In genomic region chr16:8777202-8777601, GRCm38 (mm10) we compare ENCODE assay signal across 21 mouse cellular contexts. TPM values are rescaled to one million over a fixed set of nuclear protein-coding genes. Genes with fewer than 3 reads are reported as not detected.
DNase-seq lines count a peak whose midpoint lies in the region; TF ChIP-seq lines count a peak whose summit lies in the region.
"Had no signal": no experiment of that assay in that cellular context is flagged by ENCODE, and none has a peak within 500 bp of the region (broad histone marks: within the 10 kb centered on the region; RNA-seq: fewer than 3 reads in every experiment).

No protein-coding gene starts in this region.

- no peak for TF ChIP-seq CTCF in ES-Bruce4 (IDR thresholded peaks at IDR 0.05; ENCODE audit: low read depth, low read length)

- no peaks in the 10 kb centered on the region for H3K27me3 ChIP-seq in ES-Bruce4 (ENCODE audit: control insufficient read depth, insufficient read depth, low read length, poor library complexity, severe bottlenecking)
- H3K27me3 ChIP-seq: embryonic facial prominence, embryonic 12.5 days; forebrain, embryonic 13.5 days; forebrain, embryonic 15.5 days; Patski had no signal

- H3K9me3 ChIP-seq in ES-Bruce4 (replicated peaks; ENCODE audit: control insufficient read depth, insufficient read depth, low read length, poor library complexity, severe bottlenecking), result no peaks in the 10 kb centered on the region
- H3K9me3 ChIP-seq: embryonic facial prominence, embryonic 10.5 days; embryonic facial prominence, embryonic 12.5 days; forebrain, embryonic 13.5 days; forebrain, embryonic 15.5 days; G1E had no signal

- peaks cover 6% of the 10 kb centered on the region; the same call in 1 of the 2 replicates for H3K36me3 ChIP-seq in ES-Bruce4 (ENCODE audit: control insufficient read depth, insufficient read depth, low read length, poor library complexity, severe bottlenecking)
- H3K36me3 ChIP-seq: embryonic facial prominence, embryonic 10.5 days; embryonic facial prominence, embryonic 12.5 days; forebrain, embryonic 15.5 days; G1E had no signal

- H3K9ac ChIP-seq in ES-Bruce4 (ENCODE audit: low read depth, poor library complexity, severe bottlenecking), result 0 out of 2 replicates have a peak overlapping the region, but pooled peaks have one; percentile 15
- H3K9ac ChIP-seq: embryonic facial prominence, embryonic 12.5 days; forebrain, embryonic 13.5 days; forebrain, embryonic 15.5 days; forebrain, postnatal 0 days had no signal

- DNase-seq in R1 (ENCODE audit: low read depth, low spot score), result peak; percentile 60
- no peak for DNase-seq in adrenal gland, adult (ENCODE audit: inconsistent age in 2 of 2, low spot score in 1 of 2)
- DNase-seq in ovary, postnatal 14 days (ENCODE audit: low spot score), result no peak
- DNase-seq in liver, result no peak
- DNase-seq: adrenal gland, adult 2 months; adrenal gland, postnatal 10 days; adrenal gland, postnatal 25 days; cerebellum, adult 11 months; cerebellum, adult 18-20 months; cerebellum, adult 8-10 months; cerebellum, adult 9-11 months; cerebellum, postnatal 14 days; cerebellum, postnatal 36 days; forebrain, postnatal 0 days had no signal

- peak overlapping the region; percentile 84 for H3K27ac ChIP-seq in ES-Bruce4 (ENCODE audit: insufficient read depth, low read length)
- H3K27ac ChIP-seq: embryonic facial prominence, embryonic 10.5 days; embryonic facial prominence, embryonic 12.5 days; forebrain, embryonic 13.5 days; forebrain, embryonic 15.5 days had no signal

- no peak overlapping the region for H3K4me3 ChIP-seq in ES-Bruce4 (ENCODE audit: low read depth, low read length)
- H3K4me3 ChIP-seq: embryonic facial prominence, embryonic 10.5 days; embryonic facial prominence, embryonic 12.5 days; forebrain, embryonic 13.5 days; forebrain, embryonic 15.5 days had no signal

- H3K4me1 ChIP-seq in ES-Bruce4 (ENCODE audit: control insufficient read depth, insufficient read depth, low read length), result peaks cover 2% of the 10 kb centered on the region
- H3K4me1 ChIP-seq: embryonic facial prominence, embryonic 10.5 days; embryonic facial prominence, embryonic 12.5 days; forebrain, embryonic 13.5 days; forebrain, embryonic 15.5 days had no signal

- no peak for TF ChIP-seq POLR2A in ES-Bruce4 (IDR thresholded peaks at IDR 0.05; ENCODE audit: insufficient read depth, low read length)

- 0 out of 2 replicates have a peak, but pooled peaks have one; percentile 22 for TF ChIP-seq EP300 in ES-Bruce4 (IDR thresholded peaks at IDR 0.05; ENCODE audit: insufficient read depth, low read depth, low read length)

RNA-seq across cellular contexts. Expression of gene Usp7, which starts 14.9 kb away (rescaled TPM):
- 339 and 341 TPM in 2 replicates for polyA plus RNA-seq in ES-Bruce4 (2011; ENCODE audit: insufficient read depth, insufficient read length, low read depth, missing spikeins)

RNA-seq across cellular contexts. Expression of gene 1810013L24Rik, which starts 52.7 kb away (rescaled TPM):
- polyA plus RNA-seq in ES-Bruce4 (2011; ENCODE audit: insufficient read depth, insufficient read length, low read depth, missing spikeins), result 63.8 and 65.8 TPM in 2 replicates
